Mouse (Mus musculus): Measurements from ENCODE around the gene Syt12. TPM values are rescaled to one million over a fixed set of nuclear protein-coding genes. Genes with fewer than 3 reads are reported as not detected.

The Syt12 gene
- polyA plus RNA-seq, 1 experiment from 2014 or later = 0.41 TPM

DNA sequence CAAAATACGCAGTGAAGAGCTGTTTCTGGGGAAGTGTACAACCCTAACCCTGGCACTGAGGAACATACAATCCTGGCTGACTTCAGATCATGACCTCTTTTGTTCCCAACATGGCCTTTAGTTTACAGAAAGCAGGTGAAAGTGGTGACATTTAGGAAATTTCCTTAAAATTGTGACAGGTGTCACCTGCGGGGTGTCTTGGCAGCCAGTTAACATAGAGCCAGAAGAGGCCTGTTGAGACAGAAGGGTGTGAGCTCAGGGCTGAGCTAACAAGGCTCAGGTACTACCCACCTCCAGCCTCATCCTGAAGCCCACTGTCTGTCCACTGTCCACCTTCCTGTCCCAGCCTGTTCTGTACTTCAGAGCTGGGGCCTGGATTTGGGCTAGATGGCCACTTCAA, 2.8 kb upstream of the Syt12 start:
- no peak for ATAC-seq (ENCODE audit: insufficient number of reproducible peaks, insufficient read depth, low FRiP score, low read depth)
- 69% methylated on average over 2 of the region's 2 CpGs for WGBS
- H3K9ac ChIP-seq (replicated peaks; ENCODE audit: low read depth, low read length) = no peak overlapping the region
- H3K4me3 ChIP-seq (ENCODE audit: low read depth, low read length) = no peak overlapping the region
- H3K27ac ChIP-seq (ENCODE audit: low read length) = no peak overlapping the region
- H3K27me3 ChIP-seq (ENCODE audit: control insufficient read depth, insufficient read depth, low read length) = no peaks in the 10 kb centered on the region
- H3K36me3 ChIP-seq (ENCODE audit: control insufficient read depth, insufficient read depth, low read length) = no peaks in the 10 kb centered on the region
- H3K4me1 ChIP-seq (ENCODE audit: control insufficient read depth, insufficient read depth, low read length) = 0 out of 2 replicates have a peak, but pooled peaks cover 3% of the 10 kb centered on the region
- H3K9me3 ChIP-seq (ENCODE audit: control insufficient read depth, low read depth, low read length) = no peaks in the 10 kb centered on the region
- no peak overlapping the region for H3K4me2 ChIP-seq (replicated peaks; ENCODE audit: low read depth, low read length)

DNA sequence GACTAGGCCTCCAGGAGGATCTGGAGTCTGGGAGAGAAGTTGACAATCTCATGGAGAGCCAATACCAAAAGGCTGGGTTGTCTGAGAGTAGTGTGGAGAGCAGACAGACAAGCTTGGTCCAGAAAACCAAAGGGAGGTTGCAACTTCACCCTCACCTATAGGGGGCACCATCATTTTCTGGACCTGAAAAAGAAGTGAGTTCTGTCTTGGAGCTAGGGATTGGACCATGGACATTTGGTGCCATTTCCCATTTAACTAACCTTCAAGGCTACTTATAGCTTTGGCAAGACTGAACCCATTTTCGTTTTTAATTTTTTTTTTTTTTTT, 906 bp upstream of the Syt12 start:
- 36% methylated on average over 1 of the region's 1 CpGs for WGBS
- Histone ChIP-seq H3K4me2 (replicated peaks; ENCODE audit: low read depth, low read length) (no peak overlapping the region), H3K27me3 (ENCODE audit: control insufficient read depth, insufficient read depth, low read length) (no peaks in the 10 kb centered on the region), H3K4me1 (ENCODE audit: control insufficient read depth, insufficient read depth, low read length) (0 out of 2 replicates have a peak, but pooled peaks cover 3% of the 10 kb centered on the region), H3K9ac (replicated peaks; ENCODE audit: low read depth, low read length) (no peak overlapping the region), H3K9me3 (ENCODE audit: control insufficient read depth, low read depth, low read length) (no peaks in the 10 kb centered on the region), H3K4me3 (ENCODE audit: low read depth, low read length) (no peak overlapping the region), H3K36me3 (ENCODE audit: control insufficient read depth, insufficient read depth, low read length) (no peaks in the 10 kb centered on the region), H3K27ac (ENCODE audit: low read length) (no peak overlapping the region)
- no peak for ATAC-seq (ENCODE audit: insufficient number of reproducible peaks, insufficient read depth, low FRiP score, low read depth)

DNA sequence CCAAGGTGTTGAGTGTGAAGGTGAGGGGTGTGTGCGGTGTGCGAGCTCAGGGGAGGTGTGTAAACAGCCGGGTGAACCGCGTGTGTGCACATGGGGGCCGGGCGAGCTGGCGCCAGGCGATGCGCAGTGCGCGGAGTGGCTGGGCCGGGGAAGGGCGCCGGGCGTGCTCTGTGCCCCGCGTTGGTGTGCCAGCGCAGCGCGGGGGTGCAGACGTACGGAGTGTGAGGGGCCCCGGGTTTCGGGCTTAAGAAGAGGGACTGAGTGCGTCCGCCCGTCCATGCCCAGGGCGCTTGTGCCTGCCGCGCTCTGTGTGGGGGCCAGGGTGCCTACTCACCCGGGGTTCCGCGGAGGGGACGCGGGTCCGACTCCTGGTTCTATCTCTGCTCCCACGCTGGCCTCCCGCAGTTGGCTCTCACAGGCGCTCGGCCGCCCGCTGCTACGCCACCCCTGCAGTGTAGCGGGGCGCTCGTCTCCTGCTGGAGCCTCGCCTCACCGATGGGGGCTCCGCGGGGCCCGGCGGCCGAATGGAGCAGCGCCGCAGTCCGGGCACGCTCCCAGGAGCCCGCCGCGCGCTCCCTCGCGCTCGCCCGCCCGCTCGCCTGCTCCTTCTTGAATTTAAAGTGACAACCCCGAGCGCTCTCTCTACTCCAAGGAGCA, 518 bp downstream of the Syt12 start:
- Histone ChIP-seq H3K36me3 (ENCODE audit: control insufficient read depth, insufficient read depth, low read length) (no peaks in the 10 kb centered on the region), H3K4me3 (ENCODE audit: low read depth, low read length) (peak overlapping the region; percentile 52), H3K4me2 (replicated peaks; ENCODE audit: low read depth, low read length) (peak overlapping the region; percentile 94), H3K9ac (replicated peaks; ENCODE audit: low read depth, low read length) (peak overlapping the region; percentile 26; the same call in 1 of the 2 replicates), H3K4me1 (ENCODE audit: control insufficient read depth, insufficient read depth, low read length) (0 out of 2 replicates have a peak, but pooled peaks cover 3% of the 10 kb centered on the region), H3K27me3 (ENCODE audit: control insufficient read depth, insufficient read depth, low read length) (no peaks in the 10 kb centered on the region), H3K27ac (ENCODE audit: low read length) (no peak overlapping the region), H3K9me3 (ENCODE audit: control insufficient read depth, low read depth, low read length) (no peaks in the 10 kb centered on the region)
- 0 out of 2 replicates have a peak, but pooled peaks have one; percentile 59 for ATAC-seq (ENCODE audit: insufficient number of reproducible peaks, insufficient read depth, low FRiP score, low read depth)
- WGBS = under 1% methylated on average over 70 of the region's 70 CpGs

DNA sequence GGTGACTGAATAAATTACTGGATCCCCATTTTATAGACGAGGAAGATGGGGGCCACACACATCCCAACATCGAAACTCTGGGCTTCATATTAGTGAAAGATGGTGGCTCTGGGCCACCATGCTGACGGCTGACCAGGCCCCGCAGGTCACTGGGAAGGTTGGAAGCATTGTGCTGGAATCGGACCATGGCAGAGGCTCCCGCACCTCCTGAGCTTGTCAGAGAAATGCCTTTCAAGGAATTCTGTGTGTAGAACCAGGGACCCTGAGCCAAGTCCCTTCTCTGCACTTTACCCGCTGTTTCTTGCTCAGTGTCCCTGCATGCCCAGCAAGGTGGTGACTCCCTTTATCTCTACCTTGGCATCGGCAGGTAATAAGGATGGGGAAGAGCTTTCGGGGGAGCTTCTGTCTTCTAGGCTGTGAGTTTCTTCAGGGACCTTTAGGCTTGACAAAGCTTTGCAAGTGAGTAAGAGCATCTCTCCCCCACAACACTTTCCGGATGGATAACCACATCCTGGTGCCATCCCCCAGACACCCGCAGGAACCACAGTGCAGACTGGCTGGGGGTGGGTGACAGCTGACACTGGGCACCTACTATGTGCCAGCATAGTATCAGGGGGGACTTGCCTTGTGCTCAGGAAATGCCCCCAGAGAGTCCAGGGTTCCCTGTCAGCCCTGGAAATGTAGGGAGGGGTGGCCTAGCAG, 1.9 kb downstream of the Syt12 start:
- Histone ChIP-seq H3K36me3 (ENCODE audit: control insufficient read depth, insufficient read depth, low read length) (no peaks in the 10 kb centered on the region), H3K4me1 (ENCODE audit: control insufficient read depth, insufficient read depth, low read length) (0 out of 2 replicates have a peak, but pooled peaks cover 3% of the 10 kb centered on the region), H3K9me3 (ENCODE audit: control insufficient read depth, low read depth, low read length) (no peaks in the 10 kb centered on the region), H3K9ac (replicated peaks; ENCODE audit: low read depth, low read length) (no peak overlapping the region), H3K27ac (ENCODE audit: low read length) (no peak overlapping the region), H3K4me3 (ENCODE audit: low read depth, low read length) (no peak overlapping the region), H3K4me2 (replicated peaks; ENCODE audit: low read depth, low read length) (no peak overlapping the region), H3K27me3 (ENCODE audit: control insufficient read depth, insufficient read depth, low read length) (no peaks in the 10 kb centered on the region)
- WGBS = 81% methylated on average over 11 of the region's 11 CpGs
- ATAC-seq (ENCODE audit: insufficient number of reproducible peaks, insufficient read depth, low FRiP score, low read depth) = no peak

DNA sequence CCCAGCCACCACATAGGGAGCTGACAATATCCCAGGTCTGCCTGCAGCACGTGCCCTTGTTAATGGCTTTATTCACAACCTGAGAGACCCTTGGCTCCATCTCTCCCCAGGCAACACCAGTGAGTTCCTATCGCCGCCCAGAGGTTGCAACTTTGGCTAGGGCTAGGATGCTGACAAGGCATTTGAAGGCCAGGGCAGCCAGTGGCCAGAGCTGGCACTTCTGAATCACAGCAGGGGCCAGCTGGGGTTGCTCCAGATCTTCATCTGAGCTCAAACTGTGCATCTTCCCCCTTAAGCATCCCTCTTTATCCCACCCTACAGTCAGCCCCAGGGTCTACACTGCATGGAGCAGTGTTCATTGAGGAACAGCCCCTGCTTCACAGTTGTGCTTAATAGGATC, 2.5 kb downstream of the Syt12 start:
- H3K9ac ChIP-seq (replicated peaks; ENCODE audit: low read depth, low read length) = no peak overlapping the region
- no peak for ATAC-seq (ENCODE audit: insufficient number of reproducible peaks, insufficient read depth, low FRiP score, low read depth)
- H3K9me3 ChIP-seq (ENCODE audit: control insufficient read depth, low read depth, low read length) = no peaks in the 10 kb centered on the region
- no peak overlapping the region for H3K4me3 ChIP-seq (ENCODE audit: low read depth, low read length)
- H3K4me1 ChIP-seq (ENCODE audit: control insufficient read depth, insufficient read depth, low read length) = 0 out of 2 replicates have a peak, but pooled peaks cover 3% of the 10 kb centered on the region
- WGBS = 48% methylated on average over 3 of the region's 3 CpGs
- H3K36me3 ChIP-seq (ENCODE audit: control insufficient read depth, insufficient read depth, low read length) = no peaks in the 10 kb centered on the region
- H3K4me2 ChIP-seq (replicated peaks; ENCODE audit: low read depth, low read length) = no peak overlapping the region
- no peak overlapping the region for H3K27ac ChIP-seq (ENCODE audit: low read length)
- no peaks in the 10 kb centered on the region for H3K27me3 ChIP-seq (ENCODE audit: control insufficient read depth, insufficient read depth, low read length)

DNA sequence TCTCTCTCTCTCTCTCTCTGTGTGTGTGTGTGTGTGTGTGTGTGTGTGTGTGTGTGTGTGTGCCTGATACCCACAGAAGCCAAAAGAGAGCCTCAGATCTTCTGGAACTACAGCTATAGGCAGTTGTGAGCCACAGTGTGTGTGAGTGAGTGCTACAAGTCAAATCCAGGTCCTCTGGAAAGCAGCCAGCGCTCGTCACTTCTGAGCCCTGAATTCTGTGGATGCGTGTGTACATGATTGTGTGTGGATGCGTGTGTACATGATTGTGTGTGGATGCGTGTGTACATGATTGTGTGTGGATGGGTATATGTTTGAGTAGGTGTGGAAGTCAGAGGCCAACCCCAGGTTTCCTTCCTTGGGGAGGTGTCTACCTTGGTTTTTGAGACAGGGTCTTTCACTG, 3.7 kb downstream of the Syt12 start:
- WGBS = 91% methylated on average over 5 of the region's 5 CpGs
- Histone ChIP-seq H3K36me3 (ENCODE audit: control insufficient read depth, insufficient read depth, low read length) (no peaks in the 10 kb centered on the region), H3K27ac (ENCODE audit: low read length) (no peak overlapping the region), H3K27me3 (ENCODE audit: control insufficient read depth, insufficient read depth, low read length) (no peaks in the 10 kb centered on the region), H3K4me1 (ENCODE audit: control insufficient read depth, insufficient read depth, low read length) (0 out of 2 replicates have a peak, but pooled peaks cover 3% of the 10 kb centered on the region), H3K4me2 (replicated peaks; ENCODE audit: low read depth, low read length) (no peak overlapping the region), H3K9me3 (ENCODE audit: control insufficient read depth, low read depth, low read length) (no peaks in the 10 kb centered on the region), H3K9ac (replicated peaks; ENCODE audit: low read depth, low read length) (no peak overlapping the region), H3K4me3 (ENCODE audit: low read depth, low read length) (no peak overlapping the region)
- no peak for ATAC-seq (ENCODE audit: insufficient number of reproducible peaks, insufficient read depth, low FRiP score, low read depth)

DNA sequence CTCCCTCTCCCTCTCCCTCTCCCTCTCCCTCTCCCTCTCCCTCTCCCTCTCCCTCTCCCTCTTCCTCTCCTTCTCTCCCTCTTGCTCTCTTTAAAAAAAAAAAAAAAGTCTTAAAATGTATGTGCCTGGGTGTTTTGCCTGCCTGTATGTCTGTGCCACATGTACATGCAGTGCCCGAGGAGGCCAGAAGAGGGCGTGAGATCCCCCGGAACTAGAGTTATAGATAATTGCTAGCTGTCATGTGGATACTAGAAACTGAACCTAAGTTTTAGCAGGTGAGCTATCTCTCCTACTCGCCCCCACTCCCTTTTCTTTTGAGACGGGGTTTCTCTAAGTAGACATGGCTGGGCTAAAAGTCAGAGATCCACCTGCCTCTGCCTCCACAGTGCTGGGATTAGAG, 8.9 kb downstream of the Syt12 start:
- no peaks in the 10 kb centered on the region for H3K27me3 ChIP-seq (ENCODE audit: control insufficient read depth, insufficient read depth, low read length)
- H3K4me3 ChIP-seq (ENCODE audit: low read depth, low read length) = no peak overlapping the region
- H3K9ac ChIP-seq (replicated peaks; ENCODE audit: low read depth, low read length) = no peak overlapping the region
- H3K9me3 ChIP-seq (ENCODE audit: control insufficient read depth, low read depth, low read length) = no peaks in the 10 kb centered on the region
- no peak overlapping the region for H3K4me2 ChIP-seq (replicated peaks; ENCODE audit: low read depth, low read length)
- H3K27ac ChIP-seq (ENCODE audit: low read length) = no peak overlapping the region
- WGBS = 26% methylated on average over 5 of the region's 5 CpGs
- ATAC-seq (ENCODE audit: insufficient number of reproducible peaks, insufficient read depth, low FRiP score, low read depth) = no peak
- no peaks in the 10 kb centered on the region for H3K4me1 ChIP-seq (ENCODE audit: control insufficient read depth, insufficient read depth, low read length)
- no peaks in the 10 kb centered on the region for H3K36me3 ChIP-seq (ENCODE audit: control insufficient read depth, insufficient read depth, low read length)

DNA sequence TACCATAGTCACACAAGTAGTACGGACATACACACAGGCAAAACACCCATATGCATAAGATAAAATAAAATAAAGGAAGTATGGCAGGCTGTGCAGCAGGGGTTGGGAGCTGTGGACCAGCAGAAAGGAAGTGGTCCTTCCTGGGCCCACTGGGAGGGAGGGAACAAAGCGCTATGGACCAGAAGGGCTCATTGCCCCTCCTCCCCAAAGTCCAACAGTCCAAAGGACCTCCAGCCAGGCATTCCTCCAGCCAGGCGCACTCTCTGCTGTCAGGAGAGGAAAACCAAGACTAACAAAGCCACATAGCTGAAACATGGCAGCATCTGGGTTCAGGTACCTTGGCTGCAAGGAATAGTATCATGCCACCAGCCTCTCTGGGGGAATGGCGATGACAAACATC, 12.6 kb downstream of the Syt12 start:
- Histone ChIP-seq H3K4me1 (ENCODE audit: control insufficient read depth, insufficient read depth, low read length) (no peaks in the 10 kb centered on the region), H3K27ac (ENCODE audit: low read length) (no peak overlapping the region), H3K9ac (replicated peaks; ENCODE audit: low read depth, low read length) (no peak overlapping the region), H3K4me2 (replicated peaks; ENCODE audit: low read depth, low read length) (no peak overlapping the region), H3K36me3 (ENCODE audit: control insufficient read depth, insufficient read depth, low read length) (no peaks in the 10 kb centered on the region), H3K9me3 (ENCODE audit: control insufficient read depth, low read depth, low read length) (no peaks in the 10 kb centered on the region), H3K27me3 (ENCODE audit: control insufficient read depth, insufficient read depth, low read length) (no peaks in the 10 kb centered on the region), H3K4me3 (ENCODE audit: low read depth, low read length) (no peak overlapping the region)
- WGBS = 85% methylated on average over 4 of the region's 4 CpGs
- no peak for ATAC-seq (ENCODE audit: insufficient number of reproducible peaks, insufficient read depth, low FRiP score, low read depth)

All from stomach, embryonic 14.5 days (tissue).